Mouse (Mus musculus): ENCODE measurements around the gene Rsl24d1.
"Not testable (repeated sequence)": the region's sequence is repeated elsewhere in the genome, so short reads cannot be mapped to it uniquely, and the experiment has no call there.

Rsl24d1 gene

GRCm38 (mm10) chr9:73103159-73103879 lies 9.9 kb upstream of the Rsl24d1 start:
- DNase-seq, result peak; percentile 25

GRCm38 (mm10) chr9:73103880-73104198 lies 9.4 kb upstream of the Rsl24d1 start:
- no peak for DNase-seq

- no peak for DNase-seq
Measured at GRCm38 (mm10) chr9:73105141-73105540, 8.1 kb upstream of the Rsl24d1 start.

- DNase-seq, result no peak
Measured at GRCm38 (mm10) chr9:73105771-73106170, 7.5 kb upstream of the Rsl24d1 start.

- not testable (repeated sequence) for DNase-seq
Measured at GRCm38 (mm10) chr9:73116704-73117103, 3.5 kb downstream of the Rsl24d1 start.

- no peak for DNase-seq
Measured at GRCm38 (mm10) chr9:73118012-73118411, 4.8 kb downstream of the Rsl24d1 start.

GRCm38 (mm10) chr9:73121735-73122134 lies 8.5 kb downstream of the Rsl24d1 start:
- no peak for DNase-seq

- DNase-seq, result no peak
Measured at GRCm38 (mm10) chr9:73125043-73125570, 11.9 kb downstream of the Rsl24d1 start.

GRCm38 (mm10) chr9:73127457-73127856 lies 14.2 kb downstream of the Rsl24d1 start:
- no peak for DNase-seq

- no peak for DNase-seq
Measured at GRCm38 (mm10) chr9:73129875-73130274, 16.6 kb downstream of the Rsl24d1 start.

GRCm38 (mm10) chr9:73130529-73130928 lies 17.3 kb downstream of the Rsl24d1 start:
- no peak for DNase-seq

- DNase-seq, result no peak
Measured at GRCm38 (mm10) chr9:73137341-73137886, 24.2 kb downstream of the Rsl24d1 start.

- DNase-seq, result no peak
Measured at GRCm38 (mm10) chr9:73154347-73154746, 41.1 kb downstream of the Rsl24d1 start.

- DNase-seq, result no peak
Measured at GRCm38 (mm10) chr9:73157968-73158367, 44.7 kb downstream of the Rsl24d1 start.

- no peak for DNase-seq
Measured at GRCm38 (mm10) chr9:73159265-73159664, 46.0 kb downstream of the Rsl24d1 start.

- peak; percentile 34 for DNase-seq
Measured at GRCm38 (mm10) chr9:73162571-73163333, 49.5 kb downstream of the Rsl24d1 start.

- no peak for DNase-seq
Measured at GRCm38 (mm10) chr9:73165631-73166030, 52.4 kb downstream of the Rsl24d1 start.

Data from kidney, adult 11 months (tissue).